Mouse (Mus musculus): ENCODE data around the gene M1ap. TPM values are rescaled to one million over a fixed set of nuclear protein-coding genes. Genes with fewer than 3 reads are reported as not detected.

M1ap gene
- total and polyA plus RNA-seq, 3 experiments, result 2.4 to 6.4 (median 3.9) TPM

DNA sequence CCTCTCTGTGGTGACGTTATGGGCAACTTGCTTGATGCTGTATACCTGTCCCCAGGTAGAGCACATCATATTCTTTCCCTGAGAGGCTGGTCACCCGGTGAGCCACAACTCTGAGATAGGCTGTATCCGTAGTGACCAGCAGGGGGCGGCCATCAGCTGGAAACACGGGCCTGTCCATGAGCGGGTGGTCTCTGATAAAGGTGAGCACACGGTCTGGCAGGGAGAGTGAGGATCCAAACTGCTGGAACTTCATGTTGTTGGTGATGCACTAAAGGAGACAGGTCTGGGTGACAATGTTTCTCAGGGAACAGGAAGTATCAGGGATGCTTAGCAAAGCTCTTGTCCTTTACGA, 28.9 kb upstream of the M1ap start:
- H3K27me3 ChIP-seq (replicated peaks), result no peaks in the 10 kb centered on the region

DNA sequence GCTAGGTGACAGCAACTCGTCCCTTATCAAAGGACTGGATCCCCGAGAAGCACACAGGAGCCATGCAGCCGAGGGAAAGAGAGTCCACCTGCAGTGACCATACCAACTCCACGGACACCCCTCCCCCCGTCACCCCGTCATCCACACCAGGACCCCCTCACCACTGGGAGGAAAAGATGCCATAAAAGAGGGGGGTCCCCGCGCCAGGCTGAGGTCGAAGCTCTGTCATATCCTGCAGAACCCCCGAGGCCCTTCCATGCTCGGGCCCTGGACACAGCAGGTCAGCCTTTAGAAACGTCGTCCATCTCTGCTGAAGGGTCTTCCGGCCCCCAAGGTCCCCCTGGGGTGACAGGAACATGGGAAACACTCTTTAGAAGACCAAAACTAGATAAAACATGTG, 28.3 kb upstream of the M1ap start:
- H3K9me3 ChIP-seq (replicated peaks; ENCODE audit: low read length), result no peaks in the 10 kb centered on the region
- no peak overlapping the region for H3K27ac ChIP-seq (ENCODE audit: insufficient read depth, low read depth)
- no peak overlapping the region for H3K4me3 ChIP-seq (replicated peaks in 1 of 3; ENCODE audit: low read depth in 2 of 3, low read length in 2 of 3, poor library complexity in 1 of 3)
- TF ChIP-seq CTCF (conservative IDR thresholded peaks at IDR 0.05 in 1 of 2, IDR thresholded peaks at IDR 0.05 in 1 of 2; ENCODE audit: low read depth in 2 of 2, low read length in 2 of 2), result no peak
- no peak for TF ChIP-seq ZC3H11A (IDR thresholded peaks at IDR 0.05; ENCODE audit: low read depth, low read length)
- no peak for TF ChIP-seq RCOR1 (conservative IDR thresholded peaks at IDR 0.05; ENCODE audit: low read depth, low read length)
- TF ChIP-seq SIN3A (IDR thresholded peaks at IDR 0.05; ENCODE audit: low read length), result no peak
- TF ChIP-seq MYC (IDR thresholded peaks at IDR 0.05; ENCODE audit: low read depth, low read length), result no peak
- TF ChIP-seq ZKSCAN1 (IDR thresholded peaks at IDR 0.05; ENCODE audit: borderline replicate concordance, low read depth, low read length), result no peak
- no peak for TF ChIP-seq ELF1 (IDR thresholded peaks at IDR 0.05; ENCODE audit: low read depth, low read length)
- no peak for TF ChIP-seq USF1 (IDR thresholded peaks at IDR 0.05; ENCODE audit: low read depth, low read length)
- no peak for TF ChIP-seq NELFE (IDR thresholded peaks at IDR 0.05; ENCODE audit: low read depth, low read length)
- TF ChIP-seq POLR2AphosphoS2 (IDR thresholded peaks at IDR 0.05; ENCODE audit: low read depth, low read length), result no peak
- TF ChIP-seq MXI1 (IDR thresholded peaks at IDR 0.05; ENCODE audit: low read depth, low read length), result no peak
- TF ChIP-seq ZMIZ1 (IDR thresholded peaks at IDR 0.05; ENCODE audit: low read depth, low read length), result no peak
- H3K36me3 ChIP-seq (replicated peaks in 1 of 2; ENCODE audit: control insufficient read depth in 1 of 2, insufficient read depth in 1 of 2, low read length in 1 of 2), result no peaks in the 10 kb centered on the region
- in situ Hi-C loops (cut with MboI; ENCODE audit: low pct_ligation_motif_present, low pct_unique_long_range_greater_than_20kb, low sequenced_read_pairs), result loop anchor here (5.0 kb wide), 1 partner anchor 49 kb away; no protein-coding TSS in a partner anchor
- dilution Hi-C loops (cut with MboI; ENCODE audit: extremely low pct_ligation_motif_present, extremely low pct_unique_long_range_greater_than_20kb, low sequenced_read_pairs), result no loop called here
- H3K4me1 ChIP-seq (ENCODE audit: control insufficient read depth in 1 of 2, insufficient read depth in 2 of 2), result peaks cover 6 to 10% of the 10 kb centered on the region in 2 experiments; a peak in 2 of 4 replicates
- H3K27me3 ChIP-seq (replicated peaks), result no peaks in the 10 kb centered on the region
- H3K4me2 ChIP-seq (ENCODE audit: insufficient read depth, low read depth, poor library complexity, severe bottlenecking), result no peak overlapping the region
- no peak for DNase-seq (ENCODE audit: extremely low read depth)
- no peak overlapping the region for H3K9ac ChIP-seq (ENCODE audit: insufficient read depth, low read depth)
- H3K79me2 ChIP-seq (replicated peaks; ENCODE audit: control insufficient read depth, extremely low read depth, insufficient read depth, poor library complexity, severe bottlenecking), result no peaks in the 10 kb centered on the region

More for the DNA sequence above, 28.9 kb upstream of the M1ap start:
- H3K9me3 ChIP-seq (replicated peaks; ENCODE audit: low read length), result no peaks in the 10 kb centered on the region
- no peak overlapping the region for H3K9ac ChIP-seq (ENCODE audit: insufficient read depth, low read depth)
- H3K4me3 ChIP-seq (replicated peaks in 1 of 3; ENCODE audit: low read depth in 2 of 3, low read length in 2 of 3, poor library complexity in 1 of 3), result no peak overlapping the region
- no peak overlapping the region for H3K4me2 ChIP-seq (ENCODE audit: insufficient read depth, low read depth, poor library complexity, severe bottlenecking)
- H3K27ac ChIP-seq (ENCODE audit: insufficient read depth, low read depth), result no peak overlapping the region
- H3K4me1 ChIP-seq (ENCODE audit: control insufficient read depth in 1 of 2, insufficient read depth in 2 of 2), result peaks cover 6 to 10% of the 10 kb centered on the region in 2 experiments; a peak in 2 of 4 replicates
- H3K79me2 ChIP-seq (replicated peaks; ENCODE audit: control insufficient read depth, extremely low read depth, insufficient read depth, poor library complexity, severe bottlenecking), result no peaks in the 10 kb centered on the region
- no peaks in the 10 kb centered on the region for H3K36me3 ChIP-seq (replicated peaks in 1 of 2; ENCODE audit: control insufficient read depth in 1 of 2, insufficient read depth in 1 of 2, low read length in 1 of 2)
- DNase-seq (ENCODE audit: extremely low read depth), result peak; percentile 46
- TF ChIP-seq RAD21 (IDR thresholded peaks at IDR 0.05; ENCODE audit: low read depth, low read length) (peak; percentile 61), NELFE (IDR thresholded peaks at IDR 0.05; ENCODE audit: low read depth, low read length) (no peak), CTCF (conservative IDR thresholded peaks at IDR 0.05 in 1 of 2, IDR thresholded peaks at IDR 0.05 in 1 of 2; ENCODE audit: low read depth in 2 of 2, low read length in 2 of 2) (peak; percentile 61 to 87), SMC3 (IDR thresholded peaks at IDR 0.05; ENCODE audit: low read depth, low read length) (peak; percentile 88), ZNF384 (IDR thresholded peaks at IDR 0.05; ENCODE audit: low read depth, low read length) (0 out of 2 replicates have a peak, but pooled peaks have one; percentile 22), CHD2 (IDR thresholded peaks at IDR 0.05; ENCODE audit: low read length) (no peak), ELF1 (IDR thresholded peaks at IDR 0.05; ENCODE audit: low read depth, low read length) (0 out of 2 replicates have a peak, but pooled peaks have one; percentile 22)
- in situ Hi-C loops (cut with MboI; ENCODE audit: low pct_ligation_motif_present, low pct_unique_long_range_greater_than_20kb, low sequenced_read_pairs), result loop anchor here (5.0 kb wide), 1 partner anchor 50 kb away; no protein-coding TSS in a partner anchor
- dilution Hi-C loops (cut with MboI; ENCODE audit: extremely low pct_ligation_motif_present, extremely low pct_unique_long_range_greater_than_20kb, low sequenced_read_pairs), result no loop called here

Data from CH12.LX (cell line).